Mouse (Mus musculus) midbrain, embryonic 14.5 days (tissue): ENCODE data around the gene Epm2aip1. TPM values are rescaled to one million over a fixed set of nuclear protein-coding genes. Genes with fewer than 3 reads are reported as not detected.

Source experiments
- ATAC-seq: fragments of 200-750 bp; cut with Nextera tagmentation; 2 replicates; pipeline ENCODE4 v1.8.0; 2017; ENCODE audit warnings: moderate number of reproducible peaks, moderate library complexity; ENCODE audit not compliant: low FRiP score, low TSS enrichment
- DNase-seq: peaks from one replicate; pipeline ENCODE4 v3.0.0-alpha.2; 2015
- H3K27ac ChIP-seq: fragments of 300-500 bp; sonication (generic); replicated peaks from 2 replicates; pipeline ENCODE4 v1.5.1; 2014; ENCODE audit warnings: mild to moderate bottlenecking, low read depth, low read length, moderate library complexity
- H3K27me3 ChIP-seq: fragments of 300-500 bp; sonication (generic); 2 replicates; pipeline ENCODE4 v1.6.1; 2014; ENCODE audit warnings: low read length, control low read depth, mixed read lengths; ENCODE audit not compliant: control insufficient read depth, insufficient read depth
- H3K36me3 ChIP-seq: fragments of 300-500 bp; sonication (generic); 2 replicates; pipeline ENCODE4 v1.6.1; 2014; ENCODE audit warnings: low read length, control low read depth; ENCODE audit not compliant: control insufficient read depth, insufficient read depth
- H3K4me1 ChIP-seq: fragments of 300-500 bp; sonication (generic); 2 replicates; pipeline ENCODE4 v1.6.1; 2014; ENCODE audit warnings: mild to moderate bottlenecking, antibody characterized with exemption, low read length, control low read depth; ENCODE audit not compliant: control insufficient read depth, insufficient read depth
- H3K4me2 ChIP-seq: fragments of 300-500 bp; sonication (generic); 2 replicates; pipeline ENCODE4 v1.6.1; 2014; ENCODE audit warnings: mild to moderate bottlenecking, low read length, moderate library complexity
- H3K4me3 ChIP-seq: fragments of 300-500 bp; sonication (generic); replicated peaks from 2 replicates; pipeline ENCODE4 v1.5.1; 2014; ENCODE audit warnings: low read depth, low read length
- H3K9ac ChIP-seq: fragments of 300-500 bp; sonication (generic); replicated peaks from 2 replicates; pipeline ENCODE4 v1.6.1; 2014; ENCODE audit warnings: mild to moderate bottlenecking, low read length, moderate library complexity
- H3K9me3 ChIP-seq: fragments of 300-500 bp; sonication (generic); 2 replicates; pipeline ENCODE4 v1.6.1; 2016; ENCODE audit warnings: low read length, control low read depth, mixed read lengths; ENCODE audit not compliant: control insufficient read depth
- WGBS: fragments of 180-500 bp; shearing (Covaris S2); extraction: QIAGEN DNeasy Blood & Tissue Kit; methylation state at CpG from one replicate; pipeline ENCODE4 v1.1.7; 2014; 5-methylcytosine and 5-hydroxymethylcytosine counted together
- polyA plus RNA-seq: library from polyadenylated mRNA; unstranded; fragments of >200 nt; fragmentation: Nextera tagmentation; extraction: Ambion mirVana; gene quantifications from 2 replicates; pipeline ENCODE4 v1.2.1, GENCODE M21; 2014

Epm2aip1 gene
- polyA plus RNA-seq, 1 experiment from 2014 or later = 93.4 TPM

- peaks cover 52% of the 10 kb centered on the region for H3K4me1 ChIP-seq
- no peak for DNase-seq
- 0 out of 2 replicates have a peak overlapping the region, but pooled peaks have one; percentile 12 for H3K9ac ChIP-seq
- H3K4me3 ChIP-seq = peak overlapping the region; percentile 92; the same call in 1 of the 2 replicates
- no peak for ATAC-seq
- 85% methylated on average over 1 of the region's 1 CpGs for WGBS
- H3K4me2 ChIP-seq = peak overlapping the region; percentile 96
- H3K27me3 ChIP-seq = no peaks in the 10 kb centered on the region
- H3K36me3 ChIP-seq = peaks cover 38% of the 10 kb centered on the region
- no peaks in the 10 kb centered on the region for H3K9me3 ChIP-seq
- no peak overlapping the region for H3K27ac ChIP-seq
Measured at GRCm38 (mm10) chr9:111273958-111274357, 2.2 kb downstream of the Epm2aip1 start.

GRCm38 (mm10) chr9:111275156-111275555 lies 3.4 kb downstream of the Epm2aip1 start:
- ATAC-seq = no peak
- no peak overlapping the region; the same call in 1 of the 2 replicates for H3K4me3 ChIP-seq
- H3K4me1 ChIP-seq = peaks cover 51% of the 10 kb centered on the region
- DNase-seq = peak; percentile 13
- H3K27ac ChIP-seq = no peak overlapping the region
- peaks cover 47% of the 10 kb centered on the region for H3K36me3 ChIP-seq
- H3K27me3 ChIP-seq = no peaks in the 10 kb centered on the region
- H3K9ac ChIP-seq = no peak overlapping the region; the same call in 1 of the 2 replicates
- WGBS = 42% methylated on average over 1 of the region's 1 CpGs
- peak overlapping the region; percentile 96 for H3K4me2 ChIP-seq
- H3K9me3 ChIP-seq = no peaks in the 10 kb centered on the region

GRCm38 (mm10) chr9:111285061-111285460 lies 13.3 kb downstream of the Epm2aip1 start:
- DNase-seq = no peak
- peak overlapping the region; percentile 52; the same call in 1 of the 2 replicates for H3K27ac ChIP-seq
- no peaks in the 10 kb centered on the region for H3K9me3 ChIP-seq
- H3K27me3 ChIP-seq = no peaks in the 10 kb centered on the region
- H3K4me1 ChIP-seq = peaks cover 11% of the 10 kb centered on the region; the same call in 1 of the 2 replicates
- 25% methylated on average over 3 of the region's 3 CpGs for WGBS
- H3K36me3 ChIP-seq = no peaks in the 10 kb centered on the region
- no peak overlapping the region for H3K9ac ChIP-seq
- ATAC-seq = no peak
- no peak overlapping the region for H3K4me3 ChIP-seq
- no peak overlapping the region for H3K4me2 ChIP-seq

GRCm38 (mm10) chr9:111285676-111286075 lies 13.9 kb downstream of the Epm2aip1 start:
- peak overlapping the region; percentile 52 for H3K27ac ChIP-seq
- no peak for ATAC-seq
- no peaks in the 10 kb centered on the region for H3K36me3 ChIP-seq
- H3K4me3 ChIP-seq = no peak overlapping the region
- peak overlapping the region; percentile 14; the same call in 1 of the 2 replicates for H3K4me2 ChIP-seq
- H3K9me3 ChIP-seq = no peaks in the 10 kb centered on the region
- WGBS = 7% methylated on average over 5 of the region's 5 CpGs
- no peaks in the 10 kb centered on the region for H3K27me3 ChIP-seq
- peaks cover 11% of the 10 kb centered on the region; the same call in 1 of the 2 replicates for H3K4me1 ChIP-seq
- peak; percentile 76 for DNase-seq
- no peak overlapping the region for H3K9ac ChIP-seq

GRCm38 (mm10) chr9:111286468-111286867 lies 14.7 kb downstream of the Epm2aip1 start:
- Histone ChIP-seq H3K27me3 (no peaks in the 10 kb centered on the region), H3K4me1 (peaks cover 11% of the 10 kb centered on the region; the same call in 1 of the 2 replicates), H3K9ac (no peak overlapping the region), H3K9me3 (no peaks in the 10 kb centered on the region), H3K36me3 (no peaks in the 10 kb centered on the region), H3K4me3 (no peak overlapping the region), H3K4me2 (no peak overlapping the region), H3K27ac (no peak overlapping the region)
- DNase-seq = no peak
- WGBS = 67% methylated on average over 2 of the region's 2 CpGs
- no peak for ATAC-seq

- Histone ChIP-seq H3K9ac (no peak overlapping the region), H3K4me2 (no peak overlapping the region), H3K4me1 (peaks cover 11% of the 10 kb centered on the region; the same call in 1 of the 2 replicates), H3K9me3 (no peaks in the 10 kb centered on the region), H3K27ac (no peak overlapping the region), H3K27me3 (no peaks in the 10 kb centered on the region), H3K4me3 (no peak overlapping the region), H3K36me3 (no peaks in the 10 kb centered on the region)
- no peak for DNase-seq
- no peak for ATAC-seq
- WGBS = 92% methylated on average over 4 of the region's 4 CpGs
Measured at GRCm38 (mm10) chr9:111287956-111288355, 16.2 kb downstream of the Epm2aip1 start.

- H3K4me2 ChIP-seq = no peak overlapping the region
- H3K4me1 ChIP-seq = peaks cover 11% of the 10 kb centered on the region; the same call in 1 of the 2 replicates
- no peaks in the 10 kb centered on the region for H3K27me3 ChIP-seq
- H3K27ac ChIP-seq = no peak overlapping the region
- no peak overlapping the region for H3K4me3 ChIP-seq
- no peaks in the 10 kb centered on the region for H3K36me3 ChIP-seq
- WGBS = 61% methylated on average over 9 of the region's 9 CpGs
- ATAC-seq = no peak; the same call in 1 of the 2 replicates
- DNase-seq = no peak
- no peaks in the 10 kb centered on the region for H3K9me3 ChIP-seq
- H3K9ac ChIP-seq = no peak overlapping the region
Measured at GRCm38 (mm10) chr9:111289294-111289831, 17.6 kb downstream of the Epm2aip1 start.

- H3K4me3 ChIP-seq = no peak overlapping the region
- no peaks in the 10 kb centered on the region for H3K9me3 ChIP-seq
- no peaks in the 10 kb centered on the region for H3K36me3 ChIP-seq
- H3K27me3 ChIP-seq = no peaks in the 10 kb centered on the region
- DNase-seq = peak; percentile 89
- 15% methylated on average over 21 of the region's 21 CpGs for WGBS
- H3K4me2 ChIP-seq = no peak overlapping the region; the same call in 1 of the 2 replicates
- H3K27ac ChIP-seq = no peak overlapping the region; the same call in 1 of the 2 replicates
- peak; percentile 46; the same call in 1 of the 2 replicates for ATAC-seq
- peaks cover 9% of the 10 kb centered on the region; the same call in 1 of the 2 replicates for H3K4me1 ChIP-seq
- no peak overlapping the region for H3K9ac ChIP-seq
Measured at GRCm38 (mm10) chr9:111289832-111290339, 18.2 kb downstream of the Epm2aip1 start.
